16 mouse cellular contexts compared by ENCODE assay signal in genomic region chr8:114779002-114779401, GRCm38 (mm10).
"Had no signal": no experiment of that assay in that cellular context is flagged by ENCODE, and none has a peak within 500 bp of the region (broad histone marks: within the 10 kb centered on the region; RNA-seq: fewer than 3 reads in every experiment).

No protein-coding gene starts in this region.

- H3K27ac ChIP-seq: macrophage; neural tube, embryonic 12.5 days had no signal

- H3K9me3 ChIP-seq: neural tube, embryonic 12.5 days had no signal

- H3K36me3 ChIP-seq: neural tube, embryonic 12.5 days had no signal

- DNase-seq: lung, adult 18-20 months; lung, embryonic 14.5 days; lung, postnatal 10 days; midbrain, embryonic 14.5 days; retina, postnatal 1 day; right cerebral cortex, adult 18-20 months; right cerebral cortex, postnatal 25 days; right cerebral cortex, postnatal 4 days; spleen, adult 18-20 months; thymus, adult 18-20 months; thymus, postnatal 14 days; thymus, postnatal 36 days had no signal

- H3K4me3 ChIP-seq: megakaryocyte, embryonic 14.5 days; neural tube, embryonic 12.5 days had no signal

- H3K27me3 ChIP-seq: neural tube, embryonic 12.5 days had no signal

- H3K9ac ChIP-seq: lung, embryonic 14.5 days; neural tube, embryonic 12.5 days had no signal

- H3K4me2 ChIP-seq: lung, embryonic 14.5 days; midbrain, embryonic 11.5 days; neural tube, embryonic 12.5 days had no signal
